Comparison of ENCODE assay signal across 8 mouse cellular contexts in genomic region chr7:100492391-100493116, GRCm38 (mm10). TPM values are rescaled to one million over a fixed set of nuclear protein-coding genes. Genes with fewer than 3 reads are reported as not detected.
A peak's percentile ranks its signal among the peaks of the same experiment; 100 is the strongest.
DNase-seq lines count a peak whose midpoint lies in the region; ATAC-seq and TF ChIP-seq lines count a peak whose summit lies in the region.

No protein-coding gene starts in this region.

- H3K4me1 ChIP-seq in kidney, adult 2 months (ENCODE audit: control insufficient read depth, insufficient read depth, low read length), result no peaks in the 10 kb centered on the region; the same call in 1 of the 2 replicates
- peaks cover 50% of the 10 kb centered on the region for H3K4me1 ChIP-seq in G1E (ENCODE audit: insufficient read depth, low read depth, low read length)
- peaks cover 23% of the 10 kb centered on the region; the same call in 1 of the 2 replicates for H3K4me1 ChIP-seq in forebrain, embryonic 14.5 days (ENCODE audit: control insufficient read depth, insufficient read depth, low read length)
- H3K4me1 ChIP-seq in limb, embryonic 15.5 days, result peaks cover 41% of the 10 kb centered on the region

- H3K4me2 ChIP-seq in forebrain, embryonic 14.5 days (ENCODE audit: low read length), result peak overlapping the region; percentile 69
- H3K4me2 ChIP-seq in limb, embryonic 15.5 days, result peak overlapping the region; percentile 86
- peak overlapping the region; percentile 92 for H3K4me2 ChIP-seq in myocyte (ENCODE audit: low read depth)

- H3K79me2 ChIP-seq in myocyte (ENCODE audit: control insufficient read depth, insufficient read depth), result no peaks in the 10 kb centered on the region

- TF ChIP-seq POLR2A in kidney, adult 2 months (IDR thresholded peaks at IDR 0.05; ENCODE audit: low read depth, low read length), result no peak
- TF ChIP-seq POLR2A in myocyte (IDR thresholded peaks at IDR 0.05; ENCODE audit: insufficient read length, low read depth), result no peak

- peak overlapping the region; percentile 38 for H3ac ChIP-seq in myocyte (ENCODE audit: control insufficient read depth, insufficient read length)

- H3K27me3 ChIP-seq in kidney, adult 2 months (replicated peaks; ENCODE audit: control insufficient read depth, insufficient read depth, low read length), result no peaks in the 10 kb centered on the region
- no peaks in the 10 kb centered on the region for H3K27me3 ChIP-seq in G1E (ENCODE audit: insufficient read depth, low read length)
- H3K27me3 ChIP-seq in forebrain, embryonic 14.5 days (replicated peaks; ENCODE audit: control insufficient read depth, insufficient read depth, low read length), result no peaks in the 10 kb centered on the region
- no peaks in the 10 kb centered on the region for H3K27me3 ChIP-seq in limb, embryonic 15.5 days
- no peaks in the 10 kb centered on the region for H3K27me3 ChIP-seq in myocyte (ENCODE audit: control insufficient read depth, insufficient read depth, insufficient read length)

- no peak for DNase-seq in kidney, adult 2 months
- no peak for DNase-seq in kidney, postnatal 10 days
- peak; percentile 75 for DNase-seq in G1E (ENCODE audit: low spot score)
- DNase-seq in forebrain, embryonic 14.5 days (ENCODE audit: low spot score), result no peak
- no peak for DNase-seq in left cerebral cortex, adult 18-20 months (ENCODE audit: low spot score in 2 of 2)
- DNase-seq in urinary bladder, postnatal 36 days (ENCODE audit: low spot score in 2 of 2), result no peak

- no peaks in the 10 kb centered on the region for H3K36me3 ChIP-seq in kidney, adult 2 months (ENCODE audit: control insufficient read depth, insufficient read depth, low read length)
- H3K36me3 ChIP-seq in G1E (replicated peaks), result peaks cover 38% of the 10 kb centered on the region
- H3K36me3 ChIP-seq in forebrain, embryonic 14.5 days (ENCODE audit: control insufficient read depth, insufficient read depth, low read length), result no peaks in the 10 kb centered on the region
- H3K36me3 ChIP-seq in limb, embryonic 15.5 days, result peaks cover 4% of the 10 kb centered on the region
- H3K36me3 ChIP-seq in myocyte (ENCODE audit: control insufficient read depth, insufficient read depth), result no peaks in the 10 kb centered on the region

- peak overlapping the region; percentile 4 for H3K27ac ChIP-seq in kidney, adult 2 months (ENCODE audit: insufficient read depth, low read depth, low read length)
- no peak overlapping the region for H3K27ac ChIP-seq in forebrain, embryonic 14.5 days (ENCODE audit: low read depth, low read length)
- peak overlapping the region; percentile 61; the same call in 1 of the 2 replicates for H3K27ac ChIP-seq in limb, embryonic 15.5 days

- peak overlapping the region; percentile 51 for H3K9ac ChIP-seq in forebrain, embryonic 14.5 days (ENCODE audit: low read length)
- peak overlapping the region; percentile 27; the same call in 1 of the 2 replicates for H3K9ac ChIP-seq in limb, embryonic 15.5 days

- 8% methylated on average over 36 of the region's 36 CpGs for WGBS in kidney, adult 2 months
- WGBS in forebrain, embryonic 14.5 days, result 3% methylated on average over 35 of the region's 36 CpGs
- 3% methylated on average over 35 of the region's 36 CpGs for WGBS in limb, embryonic 15.5 days

- H3K9me3 ChIP-seq in G1E (replicated peaks), result no peaks in the 10 kb centered on the region
- H3K9me3 ChIP-seq in forebrain, embryonic 14.5 days (replicated peaks; ENCODE audit: control insufficient read depth, low read length), result no peaks in the 10 kb centered on the region
- no peaks in the 10 kb centered on the region for H3K9me3 ChIP-seq in limb, embryonic 15.5 days

- 0 out of 2 replicates have a peak, but pooled peaks have one; percentile 2 for ATAC-seq in G1E (ENCODE audit: extremely low read depth, insufficient number of reproducible peaks, low FRiP score, poor library complexity, severe bottlenecking)
- peak; percentile 16; the same call in 1 of the 2 replicates for ATAC-seq in forebrain, embryonic 14.5 days
- ATAC-seq in limb, embryonic 15.5 days (ENCODE audit: insufficient number of reproducible peaks, low FRiP score, low TSS enrichment, low read depth), result no peak

- no peak for TF ChIP-seq CTCF in kidney, adult 2 months (conservative IDR thresholded peaks at IDR 0.05; ENCODE audit: insufficient read depth, insufficient read length, low read depth, low read length)
- TF ChIP-seq CTCF in G1E (IDR thresholded peaks at IDR 0.05; ENCODE audit: low read depth, low read length), result no peak

- peak overlapping the region; percentile 57 for H3K4me3 ChIP-seq in kidney, adult 2 months (ENCODE audit: insufficient read depth, low read depth, low read length)
- H3K4me3 ChIP-seq in G1E (ENCODE audit: low read depth, low read length) (peak overlapping the region; percentile 91), myocyte (peak overlapping the region; percentile 38)
- H3K4me3 ChIP-seq in forebrain, embryonic 14.5 days (ENCODE audit: low read depth, low read length), result peak overlapping the region; percentile 32
- H3K4me3 ChIP-seq in limb, embryonic 15.5 days, result peak overlapping the region; percentile 49

TF ChIP-seq in myocyte, 11 proteins besides CTCF, POLR2A, EP300 and RAD21:
- TF ChIP-seq E2F4 (IDR thresholded peaks at IDR 0.05; ENCODE audit: insufficient read depth), result no peak
- TF ChIP-seq MYOG (IDR thresholded peaks at IDR 0.05; ENCODE audit: control insufficient read depth in 1 of 3, insufficient read depth in 1 of 3, insufficient read length in 2 of 3, low read depth in 2 of 3), result peak in 1 of 3 experiments; percentile 58
- no peak for TF ChIP-seq REST (IDR thresholded peaks at IDR 0.05; ENCODE audit: insufficient read depth, insufficient read length)
- peak in 1 of 3 experiments; percentile 70 for TF ChIP-seq MYOD1 (IDR thresholded peaks at IDR 0.05; ENCODE audit: control insufficient read depth in 1 of 3, insufficient read length in 2 of 3, low read depth in 2 of 3)
- TF ChIP-seq CEBPB (IDR thresholded peaks at IDR 0.05; ENCODE audit: insufficient read depth, poor library complexity, severe bottlenecking), result no peak

RNA-seq across cellular contexts. Expression of gene Ucp2, which starts 0.6 kb away (rescaled TPM):
- polyA plus RNA-seq in kidney, adult 2 months (2012; rRNA removed), result 153 and 172 TPM in 2 replicates
- total RNA-seq in G1E (2014; fragmentation: Nextera tagmentation) (688 and 701 TPM in 2 replicates), G1E (2017) (142 and 164 TPM in 2 replicates)
- polyA plus RNA-seq in G1E (2012) (838 and 989 TPM in 2 replicates), myocyte (2012; fragmentation: generic; extraction: Trizol) (387 TPM)
- 42.5 and 55.0 TPM in 2 replicates for polyA plus RNA-seq in forebrain, embryonic 14.5 days (2014; fragmentation: Nextera tagmentation; extraction: Ambion mirVana)
- 141 and 187 TPM in 2 replicates for polyA plus RNA-seq in limb, embryonic 15.5 days (2015; fragmentation: Nextera tagmentation; extraction: Ambion mirVana)
- 10 to 100 TPM; 45.3 to 77.9 TPM for total RNA-seq in left cerebral cortex, adult 18-20 months (2021)

RNA-seq across cellular contexts. Expression of gene Ucp3, which starts 19.8 kb away (rescaled TPM):
- 4.0 and 5.0 TPM in 2 replicates for polyA plus RNA-seq in kidney, adult 2 months (2012; rRNA removed)
- not detected in 2 replicates for total RNA-seq in G1E (2014; fragmentation: Nextera tagmentation)
- total RNA-seq in G1E (2017), result 0.33 TPM in 1 of 2 replicates, not detected in the other
- not detected in 2 replicates for polyA plus RNA-seq in G1E (2012)
- not detected in 2 replicates for polyA plus RNA-seq in forebrain, embryonic 14.5 days (2014; fragmentation: Nextera tagmentation; extraction: Ambion mirVana)
- 0.28 and 0.79 TPM in 2 replicates for polyA plus RNA-seq in limb, embryonic 15.5 days (2015; fragmentation: Nextera tagmentation; extraction: Ambion mirVana)
- 2.2 TPM for polyA plus RNA-seq in myocyte (2012; fragmentation: generic; extraction: Trizol)
- 1 to 10 TPM; 2.0 to 3.6 TPM for total RNA-seq in left cerebral cortex, adult 18-20 months (2021)

RNA-seq across cellular contexts. Expression of gene Dnajb13, which starts 22.2 kb away (rescaled TPM):
- 0.36 and 0.58 TPM in 2 replicates for polyA plus RNA-seq in kidney, adult 2 months (2012; rRNA removed)
- not detected in 2 replicates for total RNA-seq in G1E (2014; fragmentation: Nextera tagmentation)
- 0.16 and 0.35 TPM in 2 replicates for total RNA-seq in G1E (2017)
- polyA plus RNA-seq in G1E (2012), result not detected in 2 replicates
- 4.6 and 5.0 TPM in 2 replicates for polyA plus RNA-seq in forebrain, embryonic 14.5 days (2014; fragmentation: Nextera tagmentation; extraction: Ambion mirVana)
- polyA plus RNA-seq in limb, embryonic 15.5 days (2015; fragmentation: Nextera tagmentation; extraction: Ambion mirVana), result 0.27 and 0.38 TPM in 2 replicates
- 0.46 TPM for polyA plus RNA-seq in myocyte (2012; fragmentation: generic; extraction: Trizol)
- under 1 TPM; 0.14 to 0.40 TPM for total RNA-seq in left cerebral cortex, adult 18-20 months (2021)

RNA-seq across cellular contexts. Expression of gene Coa4, which starts 44.3 kb away (rescaled TPM):
- polyA plus RNA-seq in kidney, adult 2 months (2012; rRNA removed), result 12.6 and 16.1 TPM in 2 replicates
- total RNA-seq in G1E (2014; fragmentation: Nextera tagmentation), result 15.4 and 20.0 TPM in 2 replicates
- 21.9 and 22.0 TPM in 2 replicates for total RNA-seq in G1E (2017)
- polyA plus RNA-seq in G1E (2012), result 9.1 and 9.6 TPM in 2 replicates
- 13.7 and 19.0 TPM in 2 replicates for polyA plus RNA-seq in forebrain, embryonic 14.5 days (2014; fragmentation: Nextera tagmentation; extraction: Ambion mirVana)
- 20.9 and 24.6 TPM in 2 replicates for polyA plus RNA-seq in limb, embryonic 15.5 days (2015; fragmentation: Nextera tagmentation; extraction: Ambion mirVana)
- polyA plus RNA-seq in myocyte (2012; fragmentation: generic; extraction: Trizol), result 15.5 TPM
- 1 to 10 TPM; 6.6 to 7.3 TPM for total RNA-seq in left cerebral cortex, adult 18-20 months (2021)

Comparison
In these comparisons a context has a peak if more than half of its experiments do, and no peak if none do; other contexts are left out.
1. H3K4me3 ChIP-seq: peak in every context shown above with its lines; median percentile 91 in G1E; 57 in kidney, adult 2 months; 49 in limb, embryonic 15.5 days; 38 in myocyte; 32 in forebrain, embryonic 14.5 days.